Mouse (Mus musculus): ENCODE data around the gene Pecam1. TPM values are rescaled to one million over a fixed set of nuclear protein-coding genes. Genes with fewer than 3 reads are reported as not detected.

The Pecam1 gene
- total and polyA plus RNA-seq, 3 experiments, result 0.93 TPM; not detected in 2

- no peak for ATAC-seq (ENCODE audit: extremely low read depth, insufficient number of reproducible peaks, low FRiP score, poor library complexity, severe bottlenecking)
- TF ChIP-seq GATA1 (IDR thresholded peaks at IDR 0.05; ENCODE audit: borderline replicate concordance, low read length) (no peak), CTCF (IDR thresholded peaks at IDR 0.05; ENCODE audit: low read depth, low read length) (no peak), POLR2AphosphoS5 (IDR thresholded peaks at IDR 0.05; ENCODE audit: insufficient replicate concordance, low read depth, low read length) (no peak), TAL1 (conservative IDR thresholded peaks at IDR 0.05; ENCODE audit: low read depth, low read length) (no peak), GATA2 (IDR thresholded peaks at IDR 0.05; ENCODE audit: borderline replicate concordance, low read depth, low read length) (no peak)
- Histone ChIP-seq H3K9me3 (replicated peaks) (no peaks in the 10 kb centered on the region), H3K27me3 (ENCODE audit: insufficient read depth, low read length) (peaks cover 42% of the 10 kb centered on the region), H3K4me1 (ENCODE audit: insufficient read depth, low read depth, low read length) (peaks cover 4% of the 10 kb centered on the region), H3K36me3 (replicated peaks) (no peaks in the 10 kb centered on the region), H3K4me3 (ENCODE audit: low read depth, low read length) (no peak overlapping the region)
- DNase-seq (ENCODE audit: low spot score), result no peak
These were observed 75.2 kb downstream of the Pecam1 start for GRCm38 (mm10) chr11:106675201-106675726.

DNA sequence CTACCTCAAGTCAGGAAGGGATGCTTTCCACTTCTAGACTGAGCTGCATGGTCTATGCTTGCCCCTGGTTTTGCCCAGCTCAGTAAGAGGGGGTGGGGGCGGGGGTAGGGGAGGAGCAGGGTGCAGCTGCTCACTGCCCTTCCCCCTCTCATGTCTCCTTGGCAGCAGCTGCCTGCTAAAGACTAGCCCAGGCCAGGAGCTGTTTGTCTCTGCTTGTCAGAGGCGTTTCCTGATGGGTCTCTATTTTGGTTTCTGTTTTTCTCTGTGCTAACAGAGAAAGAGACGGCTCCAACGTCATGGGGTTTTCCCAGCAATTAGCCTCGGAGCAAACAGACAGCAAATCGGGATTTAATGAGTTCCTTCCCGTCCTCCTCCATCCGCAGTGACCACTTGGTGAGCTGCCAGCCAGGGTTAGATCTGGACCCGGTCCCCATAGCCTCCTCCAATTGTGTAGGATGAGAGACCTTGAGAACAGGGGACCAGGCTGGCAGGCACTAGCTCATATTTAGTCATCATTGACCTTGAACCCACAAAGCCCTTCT lies 75.7 kb downstream of the Pecam1 start:
- Histone ChIP-seq H3K4me3 (ENCODE audit: low read depth, low read length) (no peak overlapping the region), H3K27me3 (ENCODE audit: insufficient read depth, low read length) (peaks cover 46% of the 10 kb centered on the region), H3K4me1 (ENCODE audit: insufficient read depth, low read depth, low read length) (peaks cover 4% of the 10 kb centered on the region), H3K36me3 (replicated peaks) (no peaks in the 10 kb centered on the region), H3K9me3 (replicated peaks) (no peaks in the 10 kb centered on the region)
- DNase-seq (ENCODE audit: low spot score) (no peak), ATAC-seq (ENCODE audit: extremely low read depth, insufficient number of reproducible peaks, low FRiP score, poor library complexity, severe bottlenecking) (no peak)
- TF ChIP-seq GATA1 (IDR thresholded peaks at IDR 0.05; ENCODE audit: borderline replicate concordance, low read length) (no peak), TAL1 (conservative IDR thresholded peaks at IDR 0.05; ENCODE audit: low read depth, low read length) (no peak), CTCF (IDR thresholded peaks at IDR 0.05; ENCODE audit: low read depth, low read length) (no peak), POLR2AphosphoS5 (IDR thresholded peaks at IDR 0.05; ENCODE audit: insufficient replicate concordance, low read depth, low read length) (no peak)

DNA sequence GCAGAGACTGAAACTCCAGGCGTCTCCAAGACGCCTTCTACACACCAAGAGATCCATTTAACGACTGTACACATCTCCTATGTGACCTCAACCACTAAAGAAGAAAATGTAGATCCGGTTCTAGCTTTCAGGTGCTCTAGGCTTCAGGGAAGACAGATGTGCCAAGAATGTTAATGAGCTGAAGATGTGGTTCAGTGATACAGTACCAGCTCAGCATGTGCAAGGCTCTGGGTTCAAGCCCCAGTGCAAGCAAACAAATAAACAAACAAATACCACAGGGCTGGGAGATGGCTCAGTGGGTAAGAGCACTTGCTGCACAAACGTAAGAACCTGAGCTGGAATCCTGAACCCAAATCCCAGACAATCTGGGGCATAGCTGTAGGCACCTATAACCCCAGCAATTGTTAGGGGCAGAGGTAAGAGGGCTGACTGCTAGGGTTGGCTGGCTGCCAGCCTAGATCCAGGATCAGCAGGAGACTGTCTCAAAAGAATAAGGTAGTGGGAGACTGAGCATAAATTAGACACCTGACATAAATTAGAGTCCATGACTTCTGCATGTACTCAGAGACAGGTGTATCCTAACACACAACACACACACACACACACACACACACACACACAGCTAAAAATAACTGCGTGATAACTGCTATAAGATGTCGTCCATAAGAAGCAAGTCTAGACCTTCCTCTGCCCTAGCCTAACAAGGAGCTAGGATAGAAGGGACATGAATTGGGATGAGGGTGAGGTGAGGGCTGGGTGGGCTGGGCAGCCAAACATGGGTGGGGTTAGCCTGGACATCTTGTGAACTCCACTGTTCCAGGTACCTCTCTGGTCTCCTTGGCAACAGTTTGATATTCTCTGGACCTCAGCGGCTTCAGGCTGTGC lies 76.5 kb downstream of the Pecam1 start:
- no peak for TF ChIP-seq CTCF (IDR thresholded peaks at IDR 0.05; ENCODE audit: low read depth, low read length)
- no peaks in the 10 kb centered on the region for H3K36me3 ChIP-seq (replicated peaks)
- H3K4me3 ChIP-seq (ENCODE audit: low read depth, low read length), result no peak overlapping the region
- ATAC-seq (ENCODE audit: extremely low read depth, insufficient number of reproducible peaks, low FRiP score, poor library complexity, severe bottlenecking) (no peak), DNase-seq (ENCODE audit: low spot score) (no peak)
- peaks cover 54% of the 10 kb centered on the region for H3K27me3 ChIP-seq (ENCODE audit: insufficient read depth, low read length)
- H3K4me1 ChIP-seq (ENCODE audit: insufficient read depth, low read depth, low read length), result peaks cover 4% of the 10 kb centered on the region
- no peaks in the 10 kb centered on the region for H3K9me3 ChIP-seq (replicated peaks)

DNA sequence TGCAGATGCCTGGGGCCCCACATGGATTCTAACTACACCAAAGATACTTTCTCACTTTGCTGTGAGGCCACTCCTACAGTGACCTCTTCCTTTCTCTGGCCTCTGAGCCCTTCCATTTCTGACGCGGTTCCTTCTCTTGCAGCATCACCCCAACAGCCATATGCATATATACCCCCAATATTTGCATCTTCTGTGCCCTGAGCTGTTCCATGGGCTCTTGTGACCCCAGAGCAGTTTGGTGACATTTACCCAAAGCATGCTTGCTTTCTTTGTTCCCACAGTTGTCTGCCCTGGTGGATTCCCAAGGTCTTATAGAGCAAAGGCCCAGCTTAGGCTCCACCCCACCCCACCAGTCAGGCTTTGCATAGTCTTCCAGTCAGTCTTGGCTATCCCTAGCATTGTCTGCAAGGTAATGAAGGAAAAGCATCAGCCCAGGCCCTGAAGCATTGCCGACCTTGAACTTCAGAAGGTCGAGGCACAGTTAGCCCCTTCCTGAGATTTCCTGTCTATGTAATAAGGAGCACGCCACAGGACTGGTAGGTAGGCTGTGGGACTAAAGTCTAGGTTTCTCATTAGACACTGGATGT lies 77.4 kb downstream of the Pecam1 start:
- ATAC-seq (ENCODE audit: extremely low read depth, insufficient number of reproducible peaks, low FRiP score, poor library complexity, severe bottlenecking), result no peak
- no peaks in the 10 kb centered on the region for H3K36me3 ChIP-seq (replicated peaks)
- H3K4me3 ChIP-seq (ENCODE audit: low read depth, low read length), result no peak overlapping the region
- TF ChIP-seq GATA1 (IDR thresholded peaks at IDR 0.05; ENCODE audit: borderline replicate concordance, low read length) (no peak), CTCF (IDR thresholded peaks at IDR 0.05; ENCODE audit: low read depth, low read length) (no peak), GATA2 (IDR thresholded peaks at IDR 0.05; ENCODE audit: borderline replicate concordance, low read depth, low read length) (no peak), TAL1 (conservative IDR thresholded peaks at IDR 0.05; ENCODE audit: low read depth, low read length) (no peak), POLR2AphosphoS5 (IDR thresholded peaks at IDR 0.05; ENCODE audit: insufficient replicate concordance, low read depth, low read length) (no peak)
- no peak for DNase-seq (ENCODE audit: low spot score)
- H3K27me3 ChIP-seq (ENCODE audit: insufficient read depth, low read length), result peaks cover 51% of the 10 kb centered on the region
- peaks cover 4% of the 10 kb centered on the region for H3K4me1 ChIP-seq (ENCODE audit: insufficient read depth, low read depth, low read length)
- H3K9me3 ChIP-seq (replicated peaks), result no peaks in the 10 kb centered on the region

- peaks cover 4% of the 10 kb centered on the region for H3K4me1 ChIP-seq (ENCODE audit: insufficient read depth, low read depth, low read length)
- no peak for ATAC-seq (ENCODE audit: extremely low read depth, insufficient number of reproducible peaks, low FRiP score, poor library complexity, severe bottlenecking)
These were observed 78.6 kb downstream of the Pecam1 start for GRCm38 (mm10) chr11:106671801-106672200.

DNA sequence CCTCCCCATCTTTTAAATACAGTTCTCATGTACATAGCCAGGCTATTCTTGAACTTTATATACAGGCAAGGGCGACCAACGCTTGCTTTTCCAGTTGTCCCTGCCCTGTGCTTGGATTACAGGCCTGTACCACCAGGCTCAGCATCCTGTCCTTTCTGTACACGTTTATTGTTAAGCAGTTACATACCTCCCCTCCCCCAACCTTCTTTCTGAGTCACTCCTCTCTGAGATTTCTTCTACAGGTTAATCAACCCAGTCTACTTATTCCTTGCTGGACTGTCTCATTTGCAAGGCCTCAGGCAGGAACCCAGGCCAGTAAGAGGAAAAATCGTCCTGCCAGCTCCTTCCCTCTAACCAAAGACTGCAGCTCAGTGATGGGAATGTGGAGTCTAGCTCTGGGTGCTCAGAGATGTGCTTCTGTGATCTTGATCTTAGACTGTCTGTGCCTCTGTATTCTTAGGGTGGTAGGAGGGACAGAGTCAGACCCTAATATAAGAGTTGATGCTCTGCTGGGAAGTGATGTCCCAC lies 79.4 kb downstream of the Pecam1 start:
- TF ChIP-seq CTCF (IDR thresholded peaks at IDR 0.05; ENCODE audit: low read depth, low read length), result no peak
- TF ChIP-seq GATA1 (IDR thresholded peaks at IDR 0.05; ENCODE audit: borderline replicate concordance, low read length), result no peak
- TF ChIP-seq TAL1 (conservative IDR thresholded peaks at IDR 0.05; ENCODE audit: low read depth, low read length), result no peak
- no peak for TF ChIP-seq GATA2 (IDR thresholded peaks at IDR 0.05; ENCODE audit: borderline replicate concordance, low read depth, low read length)
- no peak for TF ChIP-seq POLR2AphosphoS5 (IDR thresholded peaks at IDR 0.05; ENCODE audit: insufficient replicate concordance, low read depth, low read length)
- ATAC-seq (ENCODE audit: extremely low read depth, insufficient number of reproducible peaks, low FRiP score, poor library complexity, severe bottlenecking) (no peak), DNase-seq (ENCODE audit: low spot score) (no peak)
- Histone ChIP-seq H3K9me3 (replicated peaks) (no peaks in the 10 kb centered on the region), H3K27me3 (ENCODE audit: insufficient read depth, low read length) (peaks cover 44% of the 10 kb centered on the region), H3K4me3 (ENCODE audit: low read depth, low read length) (no peak overlapping the region), H3K36me3 (replicated peaks) (no peaks in the 10 kb centered on the region), H3K4me1 (ENCODE audit: insufficient read depth, low read depth, low read length) (peaks cover 4% of the 10 kb centered on the region)

More at GRCm38 (mm10) chr11:106671801-106672200, 78.6 kb downstream of the Pecam1 start:
- Histone ChIP-seq H3K27me3 (ENCODE audit: insufficient read depth, low read length) (peaks cover 41% of the 10 kb centered on the region), H3K9me3 (replicated peaks) (no peaks in the 10 kb centered on the region), H3K36me3 (replicated peaks) (no peaks in the 10 kb centered on the region), H3K4me3 (ENCODE audit: low read depth, low read length) (no peak overlapping the region)
- TF ChIP-seq GATA1 (IDR thresholded peaks at IDR 0.05; ENCODE audit: borderline replicate concordance, low read length) (no peak), GATA2 (IDR thresholded peaks at IDR 0.05; ENCODE audit: borderline replicate concordance, low read depth, low read length) (no peak), CTCF (IDR thresholded peaks at IDR 0.05; ENCODE audit: low read depth, low read length) (no peak), POLR2AphosphoS5 (IDR thresholded peaks at IDR 0.05; ENCODE audit: insufficient replicate concordance, low read depth, low read length) (no peak), TAL1 (conservative IDR thresholded peaks at IDR 0.05; ENCODE audit: low read depth, low read length) (no peak)
- no peak for DNase-seq (ENCODE audit: low spot score)

Measured in G1E (cell line).